Mouse (Mus musculus) spleen, adult 2 months (tissue): ENCODE data around the gene Galnt6. TPM values are rescaled to one million over a fixed set of nuclear protein-coding genes. Genes with fewer than 3 reads are reported as not detected.

Source experiments
- DNase-seq, 2 experiments: peaks; one replicate each; pipeline versions ENCODE4 v3.0.0 to v3.0.0-alpha.2; 2012 to 2021; ENCODE audit warnings: low spot score in 2 of 2, low read depth in 1 of 2
- H3K27ac ChIP-seq: fragments of 200-500 bp; 2 replicates; pipeline ENCODE4 v1.5.1; 2012; ENCODE audit warnings: low read length, inconsistent platforms; ENCODE audit not compliant: insufficient read depth
- H3K27me3 ChIP-seq: fragments of 200-500 bp; 2 replicates; pipeline ENCODE4 v1.6.1; 2012; ENCODE audit warnings: mild to moderate bottlenecking, moderate library complexity, low read length, inconsistent platforms; ENCODE audit not compliant: control insufficient read depth, insufficient read depth
- H3K36me3 ChIP-seq: fragments of 200-500 bp; 2 replicates; pipeline ENCODE4 v1.6.1; 2012; ENCODE audit warnings: mild to moderate bottlenecking, low read length, inconsistent platforms; ENCODE audit not compliant: control insufficient read depth, insufficient read depth
- H3K4me1 ChIP-seq: fragments of 200-500 bp; 2 replicates; pipeline ENCODE4 v1.6.1; 2011; ENCODE audit warnings: inconsistent platforms; ENCODE audit not compliant: control insufficient read depth, insufficient read depth, insufficient read length
- H3K4me3 ChIP-seq: fragments of 200-500 bp; 2 replicates; pipeline ENCODE4 v1.5.1; 2011; ENCODE audit warnings: mild to moderate bottlenecking, inconsistent platforms; ENCODE audit not compliant: insufficient read depth, insufficient read length; ENCODE audit errors: extremely low read depth
- CTCF ChIP-seq: fragments of 200-500 bp; IDR thresholded peaks from 2 replicates; pipeline ENCODE4 v1.5.1; 2011; ENCODE audit warnings: mild to moderate bottlenecking, inconsistent platforms; ENCODE audit not compliant: insufficient read depth, insufficient read length, insufficient replicate concordance; ENCODE audit errors: extremely low read depth
- POLR2A ChIP-seq: fragments of 200-500 bp; IDR thresholded peaks from 2 replicates; pipeline ENCODE4 v1.6.1; 2011; ENCODE audit warnings: low read depth, low read length, inconsistent platforms
- WGBS: fragments of 180-500 bp; shearing (Covaris S2); methylation state at CpG from one replicate; pipeline ENCODE4 v1.1.7; 2018; 5-methylcytosine and 5-hydroxymethylcytosine counted together
- polyA plus RNA-seq: library from polyadenylated mRNA; depleted of rRNA; stranded (reverse); fragments of >200 nt; gene quantifications from 2 replicates; pipeline ENCODE4 v1.2.3, GENCODE M21; 2012

Galnt6 gene
- polyA plus RNA-seq, 1 experiment: 13.9 TPM

- DNase-seq: no peak
- 90% methylated on average over 6 of the region's 6 CpGs for WGBS
- Histone ChIP-seq H3K36me3 (no peaks in the 10 kb centered on the region), H3K27ac (no peak overlapping the region), H3K27me3 (peaks cover 1% of the 10 kb centered on the region; the same call in 1 of the 2 replicates), H3K4me1 (peaks cover 7% of the 10 kb centered on the region; the same call in 1 of the 2 replicates), H3K4me3 (no peak overlapping the region)
- TF ChIP-seq POLR2A (no peak), CTCF (no peak)
These were observed 14.1 kb upstream of the Galnt6 start for GRCm38 (mm10) chr15:100743238-100743637.

- Histone ChIP-seq H3K4me3 (no peak overlapping the region), H3K27me3 (no peaks in the 10 kb centered on the region), H3K4me1 (peaks cover 22% of the 10 kb centered on the region; the same call in 1 of the 2 replicates), H3K27ac (no peak overlapping the region), H3K36me3 (no peaks in the 10 kb centered on the region)
- WGBS: 87% methylated on average over 6 of the region's 6 CpGs
- TF ChIP-seq CTCF (no peak), POLR2A (no peak)
- no peak for DNase-seq
These were observed 10.3 kb upstream of the Galnt6 start for GRCm38 (mm10) chr15:100739442-100739841.

- Histone ChIP-seq H3K4me3 (no peak overlapping the region), H3K27me3 (no peaks in the 10 kb centered on the region), H3K36me3 (no peaks in the 10 kb centered on the region), H3K4me1 (peaks cover 22% of the 10 kb centered on the region; the same call in 1 of the 2 replicates), H3K27ac (no peak overlapping the region)
- 36% methylated on average over 7 of the region's 7 CpGs for WGBS
- TF ChIP-seq CTCF: no peak
- no peak for TF ChIP-seq POLR2A
- DNase-seq: no peak
These were observed 9.2 kb upstream of the Galnt6 start for GRCm38 (mm10) chr15:100738351-100738781.

- WGBS: 53% methylated on average over 3 of the region's 3 CpGs
- peak overlapping the region; percentile 37 for H3K27ac ChIP-seq
- DNase-seq: no peak
These were observed 8.5 kb upstream of the Galnt6 start for GRCm38 (mm10) chr15:100737667-100738066.

GRCm38 (mm10) chr15:100735953-100736300 is 6.8 kb upstream of the Galnt6 start:
- no peaks in the 10 kb centered on the region for H3K27me3 ChIP-seq
- peaks cover 26% of the 10 kb centered on the region for H3K4me1 ChIP-seq
- 37% methylated on average over 9 of the region's 9 CpGs for WGBS
- TF ChIP-seq POLR2A (no peak), CTCF (no peak)
- H3K27ac ChIP-seq: peak overlapping the region; percentile 36; the same call in 1 of the 2 replicates
- DNase-seq: no peak
- H3K4me3 ChIP-seq: no peak overlapping the region
- no peaks in the 10 kb centered on the region for H3K36me3 ChIP-seq

More at GRCm38 (mm10) chr15:100737667-100738066, 8.5 kb upstream of the Galnt6 start:
- Histone ChIP-seq H3K4me1 (peaks cover 26% of the 10 kb centered on the region), H3K36me3 (no peaks in the 10 kb centered on the region), H3K27me3 (no peaks in the 10 kb centered on the region), H3K4me3 (no peak overlapping the region)
- TF ChIP-seq CTCF: no peak
- TF ChIP-seq POLR2A: no peak

- Histone ChIP-seq H3K4me3 (no peak overlapping the region), H3K4me1 (peaks cover 26% of the 10 kb centered on the region), H3K36me3 (no peaks in the 10 kb centered on the region), H3K27me3 (no peaks in the 10 kb centered on the region), H3K27ac (peak overlapping the region; percentile 36; the same call in 1 of the 2 replicates)
- DNase-seq: no peak
- WGBS: 68% methylated on average over 15 of the region's 15 CpGs
- TF ChIP-seq POLR2A (no peak), CTCF (no peak)
These were observed 6.1 kb upstream of the Galnt6 start for GRCm38 (mm10) chr15:100735095-100735952.

GRCm38 (mm10) chr15:100732580-100732979 is 3.4 kb upstream of the Galnt6 start:
- 3% methylated on average over 5 of the region's 5 CpGs for whole genome bisulfite sequencing
- DNase-seq: peak; percentile 77 to 78
- H3K27me3 ChIP-seq: no peaks in the 10 kb centered on the region
- no peaks in the 10 kb centered on the region for H3K36me3 ChIP-seq
- peaks cover 27% of the 10 kb centered on the region for H3K4me1 ChIP-seq
- peak overlapping the region; percentile 82 for H3K27ac ChIP-seq
- H3K4me3 ChIP-seq: peak overlapping the region; percentile 52
- TF ChIP-seq POLR2A (no peak), CTCF (no peak)
